Mouse (Mus musculus): ENCODE results near the gene Tep1. TPM values are rescaled to one million over a fixed set of nuclear protein-coding genes. Genes with fewer than 3 reads are reported as not detected.

Tep1 gene
- polyA plus RNA-seq, 1 experiment from 2014 or later, result 8.3 TPM

DNA sequence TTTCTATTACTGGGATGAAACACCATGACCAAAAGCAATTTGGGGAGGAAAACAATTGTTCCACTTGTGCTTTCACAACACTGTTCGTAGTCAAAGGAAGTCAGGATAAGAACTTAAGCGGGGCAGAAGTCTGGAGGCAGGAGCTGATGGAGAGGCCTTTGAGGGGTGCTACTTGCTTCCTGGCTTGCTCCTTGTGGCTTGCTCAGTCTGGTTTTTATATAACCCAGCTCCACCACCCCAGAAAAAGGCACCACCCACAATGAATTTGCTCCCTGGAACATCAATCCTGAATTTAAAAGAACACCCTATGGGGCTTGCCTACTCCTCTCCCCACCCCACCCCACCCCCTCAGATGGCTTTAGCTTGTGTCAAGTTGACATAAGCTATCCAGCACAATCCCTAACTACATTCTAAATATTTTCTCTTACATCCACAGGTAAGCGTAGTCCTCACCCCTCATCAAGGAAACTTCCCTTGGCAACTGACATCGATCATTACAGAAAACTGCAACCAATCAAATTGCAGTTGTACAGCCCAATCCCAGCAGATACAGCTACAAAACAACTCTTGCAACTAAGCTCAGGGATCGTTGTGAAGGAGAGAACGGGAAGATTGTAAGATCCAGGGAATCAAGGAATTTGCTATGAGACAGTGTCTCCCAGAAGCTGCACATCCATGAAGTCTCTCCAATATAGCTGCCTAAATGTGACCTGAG is 6.0 kb upstream of the Tep1 start:
- Histone ChIP-seq H3K4me1 (ENCODE audit: control insufficient read depth in 2 of 2, insufficient read depth in 2 of 2, low read length in 2 of 2) (no peaks in the 10 kb centered on the region), H3K36me3 (ENCODE audit: control insufficient read depth, insufficient read depth, low read length) (0 out of 2 replicates have a peak, but pooled peaks cover 3% of the 10 kb centered on the region), H3K27me3 (ENCODE audit: control insufficient read depth, insufficient read depth, low read length) (no peaks in the 10 kb centered on the region), H3K4me3 (ENCODE audit: control insufficient read depth in 1 of 2, insufficient read depth in 1 of 2, low read depth in 1 of 2, low read length in 2 of 2) (no peak overlapping the region), H3K9me3 (ENCODE audit: control insufficient read depth, low read length) (no peaks in the 10 kb centered on the region), H3K27ac (replicated peaks in 1 of 2; ENCODE audit: control insufficient read depth in 1 of 2, insufficient read depth in 1 of 2, low read depth in 2 of 2, low read length in 2 of 2) (no peak overlapping the region), H3K4me2 (ENCODE audit: low read length) (no peak overlapping the region), H3K9ac (ENCODE audit: low read length) (no peak overlapping the region)
- WGBS, result 88% methylated on average over 6 of the region's 6 CpGs
- ATAC-seq (ENCODE audit: insufficient number of reproducible peaks, insufficient read depth, low FRiP score, low read depth), result no peak

DNA sequence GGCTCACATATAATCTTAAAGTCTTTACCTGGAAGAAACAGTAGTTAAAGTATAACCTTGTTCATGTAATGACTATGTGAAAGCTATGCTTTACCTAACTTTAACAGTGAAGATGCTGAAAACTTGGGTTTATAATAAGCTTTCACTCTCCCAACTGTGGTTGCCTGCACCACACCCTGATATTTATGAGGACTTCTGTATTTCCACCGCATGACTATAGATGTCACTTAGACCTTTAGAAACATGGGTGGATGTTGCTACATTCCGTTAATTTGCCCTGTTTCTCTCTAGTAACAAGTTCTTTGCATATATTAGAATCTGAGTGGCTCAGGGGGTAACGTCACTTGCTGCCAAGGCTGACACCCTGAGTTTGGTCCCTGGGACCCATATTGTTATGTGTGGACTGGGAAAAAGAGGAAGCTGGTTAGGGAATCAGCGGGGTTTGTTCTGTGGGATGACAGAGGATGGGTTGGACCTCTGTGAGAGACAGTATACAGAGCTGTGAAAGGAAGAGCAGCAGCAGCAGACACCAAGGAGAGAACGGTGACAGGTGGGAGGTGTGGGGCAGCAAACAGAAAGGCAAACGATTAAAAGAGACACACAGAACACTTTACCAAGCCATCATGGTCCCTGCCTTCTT is 5.4 kb upstream of the Tep1 start:
- no peak overlapping the region for H3K4me2 ChIP-seq (ENCODE audit: low read length)
- H3K36me3 ChIP-seq (ENCODE audit: control insufficient read depth, insufficient read depth, low read length), result 0 out of 2 replicates have a peak, but pooled peaks cover 3% of the 10 kb centered on the region
- no peak for ATAC-seq (ENCODE audit: insufficient number of reproducible peaks, insufficient read depth, low FRiP score, low read depth)
- no peaks in the 10 kb centered on the region for H3K9me3 ChIP-seq (ENCODE audit: control insufficient read depth, low read length)
- peaks cover 1 to 2% of the 10 kb centered on the region in 2 experiments; a peak in 1 of 4 replicates for H3K4me1 ChIP-seq (ENCODE audit: control insufficient read depth in 2 of 2, insufficient read depth in 2 of 2, low read length in 2 of 2)
- H3K9ac ChIP-seq (ENCODE audit: low read length), result no peak overlapping the region
- no peak overlapping the region for H3K27ac ChIP-seq (replicated peaks in 1 of 2; ENCODE audit: control insufficient read depth in 1 of 2, insufficient read depth in 1 of 2, low read depth in 2 of 2, low read length in 2 of 2)
- 81% methylated on average over 6 of the region's 6 CpGs for WGBS
- no peak overlapping the region for H3K4me3 ChIP-seq (ENCODE audit: control insufficient read depth in 1 of 2, insufficient read depth in 1 of 2, low read depth in 1 of 2, low read length in 2 of 2)
- no peaks in the 10 kb centered on the region for H3K27me3 ChIP-seq (ENCODE audit: control insufficient read depth, insufficient read depth, low read length)

DNA sequence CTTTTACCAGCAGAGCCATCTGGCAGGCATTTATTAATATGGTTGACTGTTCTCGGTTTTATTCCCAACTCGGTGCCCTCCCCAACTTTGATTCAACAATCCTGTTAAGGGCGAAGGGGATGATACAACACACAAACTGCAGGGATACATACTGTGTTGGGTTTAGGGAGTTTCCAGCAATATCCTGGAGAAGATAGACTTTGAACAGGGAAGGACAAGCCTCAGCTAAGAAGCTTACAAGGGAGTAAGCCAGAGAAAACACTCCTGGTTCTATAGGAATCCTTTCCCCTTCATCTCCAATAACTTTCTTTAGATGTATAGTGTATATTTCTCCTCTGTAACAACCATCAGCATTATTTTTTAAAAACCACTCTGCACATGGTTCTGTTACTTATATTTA is 4.8 kb upstream of the Tep1 start:
- no peak overlapping the region for H3K9ac ChIP-seq (ENCODE audit: low read length)
- H3K36me3 ChIP-seq (ENCODE audit: control insufficient read depth, insufficient read depth, low read length), result 0 out of 2 replicates have a peak, but pooled peaks cover 3% of the 10 kb centered on the region
- ATAC-seq (ENCODE audit: insufficient number of reproducible peaks, insufficient read depth, low FRiP score, low read depth), result no peak
- no peaks in the 10 kb centered on the region for H3K27me3 ChIP-seq (ENCODE audit: control insufficient read depth, insufficient read depth, low read length)
- WGBS, result 79% methylated on average over 3 of the region's 3 CpGs
- H3K4me1 ChIP-seq (ENCODE audit: control insufficient read depth in 2 of 2, insufficient read depth in 2 of 2, low read length in 2 of 2), result peaks cover 2 to 3% of the 10 kb centered on the region in 2 experiments; a peak in 1 of 4 replicates
- no peaks in the 10 kb centered on the region for H3K9me3 ChIP-seq (ENCODE audit: control insufficient read depth, low read length)
- no peak overlapping the region for H3K4me2 ChIP-seq (ENCODE audit: low read length)
- H3K4me3 ChIP-seq (ENCODE audit: control insufficient read depth in 1 of 2, insufficient read depth in 1 of 2, low read depth in 1 of 2, low read length in 2 of 2), result no peak overlapping the region
- no peak overlapping the region for H3K27ac ChIP-seq (replicated peaks in 1 of 2; ENCODE audit: control insufficient read depth in 1 of 2, insufficient read depth in 1 of 2, low read depth in 2 of 2, low read length in 2 of 2)

DNA sequence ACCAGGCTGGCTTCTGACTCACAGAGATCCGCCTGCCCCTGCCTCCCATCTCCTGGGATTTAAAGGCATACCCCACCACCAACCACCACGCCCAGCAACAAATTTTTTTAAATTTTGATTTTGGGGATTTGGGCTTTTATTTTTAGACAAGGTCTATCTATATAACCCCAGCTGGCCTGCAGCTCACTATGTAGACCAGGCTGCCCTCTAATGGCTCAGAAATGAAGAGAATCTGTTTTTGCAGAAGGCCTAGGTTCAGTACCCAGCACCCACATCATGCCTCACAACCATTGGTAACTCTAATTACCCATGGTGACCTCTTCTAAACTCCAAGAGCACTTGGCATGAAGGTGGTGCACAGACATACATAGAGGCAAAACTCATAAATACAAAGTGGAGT is 924 bp upstream of the Tep1 start:
- no peak overlapping the region for H3K9ac ChIP-seq (ENCODE audit: low read length)
- no peaks in the 10 kb centered on the region for H3K9me3 ChIP-seq (ENCODE audit: control insufficient read depth, low read length)
- H3K4me3 ChIP-seq (ENCODE audit: control insufficient read depth in 1 of 2, insufficient read depth in 1 of 2, low read depth in 1 of 2, low read length in 2 of 2), result no peak overlapping the region
- H3K27ac ChIP-seq (replicated peaks in 1 of 2; ENCODE audit: control insufficient read depth in 1 of 2, insufficient read depth in 1 of 2, low read depth in 2 of 2, low read length in 2 of 2), result no peak overlapping the region
- 87% methylated on average over 2 of the region's 2 CpGs for WGBS
- H3K36me3 ChIP-seq (ENCODE audit: control insufficient read depth, insufficient read depth, low read length), result peaks cover 7% of the 10 kb centered on the region; the same call in 1 of the 2 replicates
- H3K4me1 ChIP-seq (ENCODE audit: control insufficient read depth in 2 of 2, insufficient read depth in 2 of 2, low read length in 2 of 2), result peaks cover 2 to 3% of the 10 kb centered on the region in 2 experiments; a peak in 1 of 4 replicates
- ATAC-seq (ENCODE audit: insufficient number of reproducible peaks, insufficient read depth, low FRiP score, low read depth), result no peak
- H3K4me2 ChIP-seq (ENCODE audit: low read length), result 0 out of 2 replicates have a peak overlapping the region, but pooled peaks have one; percentile 60
- H3K27me3 ChIP-seq (ENCODE audit: control insufficient read depth, insufficient read depth, low read length), result no peaks in the 10 kb centered on the region

DNA sequence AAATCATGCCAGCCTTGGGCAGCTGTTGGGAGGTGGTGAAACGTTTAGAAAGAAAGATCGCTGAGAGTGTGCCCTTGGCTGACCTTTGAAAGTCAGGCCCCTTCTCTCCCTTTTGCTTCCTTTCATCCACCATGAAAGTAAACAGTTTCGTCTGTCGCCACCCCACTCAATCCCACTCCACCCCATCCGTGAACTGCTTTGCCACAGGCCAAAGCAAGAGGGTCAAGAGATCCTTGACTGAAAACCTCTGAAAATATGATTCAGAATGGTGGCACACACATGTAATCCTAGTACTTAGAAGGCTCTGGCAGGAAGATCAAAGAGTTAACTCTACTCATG is 414 bp upstream of the Tep1 start:
- Histone ChIP-seq H3K4me1 (ENCODE audit: control insufficient read depth in 2 of 2, insufficient read depth in 2 of 2, low read length in 2 of 2) (peaks cover 2 to 3% of the 10 kb centered on the region in 2 experiments; a peak in 1 of 4 replicates), H3K27ac (replicated peaks in 1 of 2; ENCODE audit: control insufficient read depth in 1 of 2, insufficient read depth in 1 of 2, low read depth in 2 of 2, low read length in 2 of 2) (peak overlapping the region; percentile 33 to 59; a peak in 3 of 4 replicates), H3K9ac (ENCODE audit: low read length) (peak overlapping the region; percentile 63), H3K36me3 (ENCODE audit: control insufficient read depth, insufficient read depth, low read length) (peaks cover 7% of the 10 kb centered on the region; the same call in 1 of the 2 replicates), H3K9me3 (ENCODE audit: control insufficient read depth, low read length) (no peaks in the 10 kb centered on the region), H3K4me3 (ENCODE audit: control insufficient read depth in 1 of 2, insufficient read depth in 1 of 2, low read depth in 1 of 2, low read length in 2 of 2) (peak overlapping the region; percentile 53 to 97), H3K4me2 (ENCODE audit: low read length) (peak overlapping the region; percentile 60), H3K27me3 (ENCODE audit: control insufficient read depth, insufficient read depth, low read length) (no peaks in the 10 kb centered on the region)
- ATAC-seq (ENCODE audit: insufficient number of reproducible peaks, insufficient read depth, low FRiP score, low read depth), result 0 out of 2 replicates have a peak, but pooled peaks have one; percentile 14
- WGBS, result 23% methylated on average over 5 of the region's 5 CpGs

DNA sequence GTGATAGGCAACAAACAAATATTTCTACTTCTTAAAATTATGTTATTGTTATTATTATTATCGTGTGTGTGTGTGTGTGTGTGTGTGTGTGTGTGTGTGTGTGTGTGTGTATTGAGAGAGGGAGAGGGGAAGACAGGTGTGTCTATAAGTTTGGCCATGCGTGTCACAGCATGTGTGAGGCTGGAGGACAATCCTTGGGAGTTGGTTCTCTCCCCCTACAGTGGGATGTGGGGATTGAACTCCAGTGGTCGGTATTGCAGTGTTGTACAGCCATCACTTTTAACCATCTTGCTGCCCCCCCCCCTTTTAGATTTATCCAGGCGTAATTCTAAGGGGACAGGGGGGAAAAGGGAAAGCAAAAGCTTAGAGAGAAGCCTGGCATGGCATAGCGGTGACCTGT is 1.7 kb downstream of the Tep1 start:
- ATAC-seq (ENCODE audit: insufficient number of reproducible peaks, insufficient read depth, low FRiP score, low read depth), result no peak
- H3K4me1 ChIP-seq (ENCODE audit: control insufficient read depth in 2 of 2, insufficient read depth in 2 of 2, low read length in 2 of 2), result peaks cover 2 to 3% of the 10 kb centered on the region in 2 experiments; a peak in 1 of 4 replicates
- H3K4me3 ChIP-seq (ENCODE audit: control insufficient read depth in 1 of 2, insufficient read depth in 1 of 2, low read depth in 1 of 2, low read length in 2 of 2), result no peak overlapping the region
- WGBS, result 86% methylated on average over 5 of the region's 5 CpGs
- H3K27ac ChIP-seq (replicated peaks in 1 of 2; ENCODE audit: control insufficient read depth in 1 of 2, insufficient read depth in 1 of 2, low read depth in 2 of 2, low read length in 2 of 2), result no peak overlapping the region
- H3K9ac ChIP-seq (ENCODE audit: low read length), result no peak overlapping the region
- no peak overlapping the region for H3K4me2 ChIP-seq (ENCODE audit: low read length)
- no peaks in the 10 kb centered on the region for H3K9me3 ChIP-seq (ENCODE audit: control insufficient read depth, low read length)
- peaks cover 7% of the 10 kb centered on the region; the same call in 1 of the 2 replicates for H3K36me3 ChIP-seq (ENCODE audit: control insufficient read depth, insufficient read depth, low read length)
- H3K27me3 ChIP-seq (ENCODE audit: control insufficient read depth, insufficient read depth, low read length), result no peaks in the 10 kb centered on the region

DNA sequence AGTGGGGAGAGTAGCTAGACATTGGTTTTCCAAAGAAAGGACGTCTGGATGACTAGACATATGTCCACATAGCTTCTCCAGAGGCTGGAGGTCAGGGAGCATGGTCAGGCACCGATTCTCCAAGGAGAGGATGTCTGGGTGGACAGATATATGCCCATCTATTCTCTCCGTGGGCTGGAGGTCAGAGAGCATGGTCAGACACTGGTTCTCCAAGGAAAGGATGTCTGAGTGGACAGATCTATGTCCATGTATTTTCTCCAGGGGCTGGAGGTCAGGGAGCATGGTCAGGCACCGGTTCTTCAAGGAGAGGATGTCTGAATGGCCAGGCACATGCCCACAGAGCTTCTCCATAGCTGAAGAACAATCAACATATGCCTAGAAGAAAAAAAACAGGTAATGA is 2.1 kb downstream of the Tep1 start:
- Histone ChIP-seq H3K4me1 (ENCODE audit: control insufficient read depth in 2 of 2, insufficient read depth in 2 of 2, low read length in 2 of 2) (peaks cover 2 to 3% of the 10 kb centered on the region in 2 experiments; a peak in 1 of 4 replicates), H3K9ac (ENCODE audit: low read length) (no peak overlapping the region), H3K36me3 (ENCODE audit: control insufficient read depth, insufficient read depth, low read length) (peaks cover 10% of the 10 kb centered on the region), H3K9me3 (ENCODE audit: control insufficient read depth, low read length) (no peaks in the 10 kb centered on the region), H3K4me2 (ENCODE audit: low read length) (no peak overlapping the region), H3K27ac (replicated peaks in 1 of 2; ENCODE audit: control insufficient read depth in 1 of 2, insufficient read depth in 1 of 2, low read depth in 2 of 2, low read length in 2 of 2) (no peak overlapping the region), H3K27me3 (ENCODE audit: control insufficient read depth, insufficient read depth, low read length) (no peaks in the 10 kb centered on the region), H3K4me3 (ENCODE audit: control insufficient read depth in 1 of 2, insufficient read depth in 1 of 2, low read depth in 1 of 2, low read length in 2 of 2) (no peak overlapping the region)
- 76% methylated on average over 4 of the region's 4 CpGs for WGBS
- no peak for ATAC-seq (ENCODE audit: insufficient number of reproducible peaks, insufficient read depth, low FRiP score, low read depth)

Data from heart, embryonic 14.5 days (tissue).